Mouse (Mus musculus) cerebral cortex, adult 2 months (tissue): ENCODE results near the gene Ssxb10.

ENCODE experiments used
- WGBS: fragments of 180-500 bp; shearing (Covaris S2); methylation state at CpG from one replicate; pipeline ENCODE4 v1.1.7; 2018; 5-methylcytosine and 5-hydroxymethylcytosine counted together

The Ssxb10 gene

GRCm38 (mm10) chrX:8327124-8327523, at the start of gene Ssxb10:
Gene Ssxb10, plus strand, starts transcription at chrX:8327424.
- 66% methylated on average over 2 of the region's 2 CpGs for WGBS

GRCm38 (mm10) chrX:8288621-8289020, 38.6 kb upstream of the Ssxb10 start:
- 79% methylated on average over 5 of the region's 5 CpGs for WGBS

- WGBS = 90% methylated on average over 1 of the region's 1 CpGs
Observed at GRCm38 (mm10) chrX:8309302-8309701, 17.9 kb upstream of the Ssxb10 start.

- WGBS = 6% methylated on average over 7 of the region's 7 CpGs
Observed at GRCm38 (mm10) chrX:8314905-8315304, 12.3 kb upstream of the Ssxb10 start.

GRCm38 (mm10) chrX:8366678-8367077, 39.5 kb downstream of the Ssxb10 start, which contains the start of gene Ssxb9:
Gene Ssxb9, plus strand, starts transcription at chrX:8366978.
- 10% methylated on average over 1 of the region's 1 CpGs for WGBS
